Mouse (Mus musculus) cerebellum, adult 2 months (tissue): ENCODE data around the gene Zfp213.

Experiments
- CTCF ChIP-seq: fragments of 200-500 bp; IDR thresholded peaks from 2 replicates; pipeline ENCODE4 v1.5.1; 2011; ENCODE audit warnings: low read depth, mild to moderate bottlenecking, control low read depth, low read length, moderate library complexity, borderline replicate concordance; ENCODE audit not compliant: insufficient read depth
- POLR2A ChIP-seq: fragments of 200-500 bp; IDR thresholded peaks from 2 replicates; pipeline ENCODE4 v1.6.1; 2011; ENCODE audit warnings: low read length, control low read depth, borderline replicate concordance; ENCODE audit not compliant: insufficient read depth

DNA sequence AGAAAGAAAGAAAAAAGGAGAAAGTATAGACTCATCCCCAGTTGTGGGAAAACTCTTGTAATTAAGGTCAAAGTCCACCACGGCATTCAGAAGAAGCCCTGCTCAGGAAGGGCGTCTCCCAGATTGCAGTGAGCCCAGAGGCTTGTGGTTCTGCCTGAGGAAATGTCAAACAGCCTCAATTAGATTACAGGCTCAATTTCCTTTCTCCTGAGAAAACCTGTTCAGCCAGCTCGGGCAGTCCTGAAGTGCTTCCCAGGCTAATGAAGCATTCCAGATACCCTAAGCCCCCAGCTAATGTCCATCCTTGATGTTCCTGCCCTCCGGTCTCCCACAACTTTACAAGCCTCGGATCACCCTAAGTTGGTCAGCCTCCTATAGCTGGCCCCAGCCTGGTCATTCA lies 20.7 kb downstream of the Zfp213 start:
- TF ChIP-seq CTCF = no peak
- no peak for TF ChIP-seq POLR2A
